In genomic region chr7:29480183-29480582, GRCm38 (mm10) we compare ENCODE assay signal across 14 mouse cellular contexts. TPM values are rescaled to one million over a fixed set of nuclear protein-coding genes. Genes with fewer than 3 reads are reported as not detected.
DNase-seq lines count a peak whose midpoint lies in the region; ATAC-seq lines count a peak whose summit lies in the region.
"Had no signal": no experiment of that assay in that cellular context is flagged by ENCODE, and none has a peak within 500 bp of the region (broad histone marks: within the 10 kb centered on the region; RNA-seq: fewer than 3 reads in every experiment).

No protein-coding gene starts in this region.

- H3K4me2 ChIP-seq in hindbrain, embryonic 15.5 days = no peak overlapping the region
- H3K4me2 ChIP-seq in embryonic facial prominence, embryonic 12.5 days (replicated peaks) = no peak overlapping the region
- H3K4me2 ChIP-seq in limb, embryonic 15.5 days = peak overlapping the region; percentile 20; the same call in 1 of the 2 replicates
- H3K4me2 ChIP-seq in heart, embryonic 12.5 days = no peak overlapping the region
- H3K4me2 ChIP-seq: heart, embryonic 11.5 days had no signal

- H3K9me3 ChIP-seq in hindbrain, embryonic 15.5 days = no peaks in the 10 kb centered on the region
- H3K9me3 ChIP-seq in hindbrain, embryonic 10.5 days = no peaks in the 10 kb centered on the region
- H3K9me3 ChIP-seq in embryonic facial prominence, embryonic 12.5 days = no peaks in the 10 kb centered on the region
- no peaks in the 10 kb centered on the region for H3K9me3 ChIP-seq in limb, embryonic 15.5 days
- H3K9me3 ChIP-seq in heart, embryonic 12.5 days (replicated peaks) = peaks cover 4% of the 10 kb centered on the region

- H3K4me1 ChIP-seq in hindbrain, embryonic 15.5 days (replicated peaks) = peaks cover 24% of the 10 kb centered on the region
- peaks cover 27% of the 10 kb centered on the region for H3K4me1 ChIP-seq in hindbrain, embryonic 10.5 days (replicated peaks)
- H3K4me1 ChIP-seq in embryonic facial prominence, embryonic 12.5 days = peaks cover 26% of the 10 kb centered on the region
- H3K4me1 ChIP-seq in limb, embryonic 15.5 days = peaks cover 51% of the 10 kb centered on the region
- H3K4me1 ChIP-seq in heart, embryonic 12.5 days (replicated peaks) = no peaks in the 10 kb centered on the region

- WGBS in hindbrain, embryonic 15.5 days = 77% methylated on average over 4 of the region's 4 CpGs
- 88% methylated on average over 4 of the region's 4 CpGs for WGBS in hindbrain, embryonic 10.5 days
- WGBS in embryonic facial prominence, embryonic 12.5 days = 60% methylated on average over 4 of the region's 4 CpGs
- 65% methylated on average over 4 of the region's 4 CpGs for WGBS in limb, embryonic 15.5 days
- 74% methylated on average over 4 of the region's 4 CpGs for WGBS in heart, embryonic 12.5 days

- peak; percentile 41; the same call in 1 of the 2 replicates for ATAC-seq in cerebellum, adult (ENCODE audit: insufficient number of reproducible peaks, low FRiP score, low TSS enrichment)
- ATAC-seq in hindbrain, embryonic 15.5 days (ENCODE audit: low FRiP score, low read depth) = no peak
- no peak for ATAC-seq in embryonic facial prominence, embryonic 12.5 days (ENCODE audit: insufficient number of reproducible peaks, insufficient read depth, low FRiP score, low TSS enrichment)
- no peak for ATAC-seq in limb, embryonic 15.5 days (ENCODE audit: insufficient number of reproducible peaks, low FRiP score, low TSS enrichment, low read depth)
- ATAC-seq in heart, embryonic 12.5 days (ENCODE audit: insufficient number of reproducible peaks, low FRiP score) = no peak

- H3K27ac ChIP-seq in hindbrain, embryonic 15.5 days (replicated peaks) = 0 out of 2 replicates have a peak overlapping the region, but pooled peaks have one; percentile 3
- H3K27ac ChIP-seq in hindbrain, embryonic 10.5 days = no peak overlapping the region
- H3K27ac ChIP-seq in embryonic facial prominence, embryonic 12.5 days = peak overlapping the region; percentile 69
- peak overlapping the region; percentile 84 for H3K27ac ChIP-seq in limb, embryonic 15.5 days
- H3K27ac ChIP-seq in heart, embryonic 12.5 days (ENCODE audit: poor library complexity, severe bottlenecking) = no peak overlapping the region

- no peak for DNase-seq in cerebellum, adult 11 months
- DNase-seq in hindbrain, embryonic 10.5 days (ENCODE audit: low spot score) = no peak
- no peak for DNase-seq in thymus, postnatal 25 days
- DNase-seq: gastrocnemius, postnatal 25 days; heart, postnatal 4 days; lung, postnatal 36 days; midbrain, embryonic 14.5 days; right cerebral cortex, postnatal 4 days had no signal

- no peaks in the 10 kb centered on the region for H3K27me3 ChIP-seq in hindbrain, embryonic 15.5 days
- H3K27me3 ChIP-seq in hindbrain, embryonic 10.5 days (ENCODE audit: insufficient read depth, poor library complexity, severe bottlenecking) = no peaks in the 10 kb centered on the region
- no peaks in the 10 kb centered on the region for H3K27me3 ChIP-seq in embryonic facial prominence, embryonic 12.5 days
- no peaks in the 10 kb centered on the region for H3K27me3 ChIP-seq in limb, embryonic 15.5 days
- peaks cover 91% of the 10 kb centered on the region for H3K27me3 ChIP-seq in heart, embryonic 12.5 days (replicated peaks)

- no peaks in the 10 kb centered on the region for H3K36me3 ChIP-seq in hindbrain, embryonic 15.5 days
- H3K36me3 ChIP-seq in hindbrain, embryonic 10.5 days = no peaks in the 10 kb centered on the region
- no peaks in the 10 kb centered on the region for H3K36me3 ChIP-seq in embryonic facial prominence, embryonic 12.5 days
- H3K36me3 ChIP-seq in limb, embryonic 15.5 days = no peaks in the 10 kb centered on the region
- no peaks in the 10 kb centered on the region for H3K36me3 ChIP-seq in heart, embryonic 12.5 days

- H3K9ac ChIP-seq in hindbrain, embryonic 15.5 days = no peak overlapping the region
- no peak overlapping the region for H3K9ac ChIP-seq in embryonic facial prominence, embryonic 12.5 days
- no peak overlapping the region for H3K9ac ChIP-seq in limb, embryonic 15.5 days
- no peak overlapping the region for H3K9ac ChIP-seq in heart, embryonic 12.5 days

- no peak overlapping the region for H3K4me3 ChIP-seq in hindbrain, embryonic 15.5 days
- no peak overlapping the region for H3K4me3 ChIP-seq in hindbrain, embryonic 10.5 days
- no peak overlapping the region for H3K4me3 ChIP-seq in embryonic facial prominence, embryonic 12.5 days
- H3K4me3 ChIP-seq in limb, embryonic 15.5 days = no peak overlapping the region
- H3K4me3 ChIP-seq in heart, embryonic 12.5 days = no peak overlapping the region

RNA-seq across cellular contexts. Expression of gene Sipa1l3, which starts 38.3 kb away (rescaled TPM):
- 22.4 and 23.3 TPM in 2 replicates for polyA plus RNA-seq in hindbrain, embryonic 15.5 days (2015; fragmentation: Nextera tagmentation; extraction: Ambion mirVana)
- 8.1 and 9.7 TPM in 2 replicates for polyA plus RNA-seq in hindbrain, embryonic 10.5 days (2016; fragmentation: Nextera tagmentation; extraction: Ambion mirVana)
- polyA plus RNA-seq in embryonic facial prominence, embryonic 12.5 days (2016; fragmentation: Nextera tagmentation; extraction: Ambion mirVana) = 13.8 and 16.3 TPM in 2 replicates
- 19.1 and 20.5 TPM in 2 replicates for polyA plus RNA-seq in limb, embryonic 15.5 days (2015; fragmentation: Nextera tagmentation; extraction: Ambion mirVana)
- 3.7 and 3.8 TPM in 2 replicates for polyA plus RNA-seq in heart, embryonic 12.5 days (2016; fragmentation: Nextera tagmentation; extraction: Ambion mirVana)

Comparison
In these comparisons a context has a peak if more than half of its experiments do, and no peak if none do; other contexts are left out.
1. H3K27ac ChIP-seq: peak in hindbrain, embryonic 15.5 days (single experiment), embryonic facial prominence, embryonic 12.5 days (single experiment) and limb, embryonic 15.5 days (single experiment); none in hindbrain, embryonic 10.5 days (single experiment) and heart, embryonic 12.5 days (single experiment).